Mouse (Mus musculus): ENCODE results near the gene Kcne1l. TPM values are rescaled to one million over a fixed set of nuclear protein-coding genes. Genes with fewer than 3 reads are reported as not detected.

Kcne1l gene
- polyA plus RNA-seq, 1 experiment from 2014 or later = 23.3 TPM

DNA sequence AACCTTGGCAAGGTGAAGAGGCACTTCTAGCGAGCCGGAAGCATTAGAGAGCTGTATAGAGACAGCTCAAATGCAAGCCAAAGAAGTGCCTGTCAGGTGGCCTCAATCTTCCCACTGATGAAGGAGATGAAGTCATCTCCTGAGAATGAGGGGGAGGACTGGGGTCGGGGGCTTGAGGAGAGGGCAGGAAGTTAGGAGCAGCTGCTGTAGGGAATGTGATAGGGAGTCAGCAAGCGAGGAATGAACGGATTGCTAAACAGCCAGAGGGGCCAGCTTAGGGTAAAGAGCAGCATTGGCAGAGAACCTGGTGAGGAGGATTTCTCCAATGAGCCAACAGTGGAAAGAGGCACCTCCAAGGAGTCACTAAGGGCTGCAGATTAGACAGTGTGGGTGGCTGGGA lies 20.2 kb downstream of the Kcne1l start:
- Histone ChIP-seq H3K9me3 (no peaks in the 10 kb centered on the region), H3K4me1 (no peaks in the 10 kb centered on the region), H3K9ac (no peak overlapping the region), H3K4me2 (replicated peaks) (no peak overlapping the region), H3K4me3 (no peak overlapping the region), H3K36me3 (no peaks in the 10 kb centered on the region), H3K27ac (no peak overlapping the region), H3K27me3 (no peaks in the 10 kb centered on the region)
- no peak for ATAC-seq (ENCODE audit: insufficient number of reproducible peaks, insufficient read depth, low FRiP score, low TSS enrichment)
- 39% methylated on average over 5 of the region's 5 CpGs for WGBS

DNA sequence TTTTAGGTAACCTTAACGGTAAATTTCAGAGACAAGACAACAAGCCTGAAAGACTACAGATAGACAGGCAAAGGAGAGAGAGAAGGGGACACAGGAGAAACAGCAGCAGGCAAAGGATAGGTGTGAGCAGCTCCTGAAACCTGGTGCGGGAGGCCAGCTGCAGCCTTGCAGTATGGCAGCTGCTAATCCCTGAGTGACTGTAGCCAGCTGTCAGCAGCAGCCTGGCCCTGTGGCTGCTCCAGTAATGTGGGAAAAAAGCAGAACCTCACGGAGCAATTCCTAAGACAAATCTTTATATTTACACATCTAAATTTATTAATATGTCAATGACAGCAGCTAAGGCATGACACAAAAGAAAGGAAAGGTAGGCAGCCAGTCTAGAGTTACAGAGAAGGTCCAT lies 29.5 kb downstream of the Kcne1l start:
- Histone ChIP-seq H3K36me3 (no peaks in the 10 kb centered on the region), H3K4me3 (no peak overlapping the region), H3K9me3 (no peaks in the 10 kb centered on the region), H3K9ac (no peak overlapping the region), H3K27ac (no peak overlapping the region), H3K4me1 (no peaks in the 10 kb centered on the region), H3K27me3 (peaks cover 8% of the 10 kb centered on the region; the same call in 1 of the 2 replicates), H3K4me2 (replicated peaks) (no peak overlapping the region)
- 63% methylated on average over 3 of the region's 3 CpGs for WGBS
- no peak for ATAC-seq (ENCODE audit: insufficient number of reproducible peaks, insufficient read depth, low FRiP score, low TSS enrichment)

DNA sequence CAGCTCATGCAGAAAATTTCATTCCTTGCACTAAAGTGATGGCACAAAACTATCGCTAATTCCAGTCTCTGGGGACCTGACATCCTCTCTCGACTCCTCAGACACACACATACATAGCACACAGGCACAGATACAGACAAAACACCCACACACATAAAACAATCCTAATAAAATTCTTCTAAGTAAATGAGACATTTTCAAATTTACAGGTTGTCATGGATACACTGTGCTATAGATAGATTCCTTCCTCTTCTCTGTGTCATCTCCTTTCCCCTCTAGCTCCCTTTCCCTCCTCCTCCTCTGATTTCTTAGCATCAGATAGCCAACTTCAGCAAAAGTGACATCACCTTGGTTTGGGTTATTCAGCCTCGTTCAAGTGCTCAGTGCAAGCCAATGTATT lies 30.1 kb downstream of the Kcne1l start:
- Histone ChIP-seq H3K4me2 (replicated peaks) (no peak overlapping the region), H3K9me3 (no peaks in the 10 kb centered on the region), H3K27ac (no peak overlapping the region), H3K9ac (no peak overlapping the region), H3K4me3 (no peak overlapping the region), H3K27me3 (peaks cover 8% of the 10 kb centered on the region; the same call in 1 of the 2 replicates), H3K4me1 (no peaks in the 10 kb centered on the region), H3K36me3 (no peaks in the 10 kb centered on the region)
- 78% methylated on average over 3 of the region's 3 CpGs for WGBS
- ATAC-seq (ENCODE audit: insufficient number of reproducible peaks, insufficient read depth, low FRiP score, low TSS enrichment) = no peak

Other genes with a start within 250 kb of the Kcne1l start
- not detected in 2 replicates for gene Gucy2f, start 109.4 kb downstream of the Kcne1l start, polyA plus RNA-seq (2016; fragmentation: Nextera tagmentation; extraction: Ambion mirVana)
- gene Nxt2, start 79.5 kb downstream of the Kcne1l start, polyA plus RNA-seq (2016; fragmentation: Nextera tagmentation; extraction: Ambion mirVana) = 12.6 and 13.2 TPM in 2 replicates
- gene Acsl4, start 84.2 kb upstream of the Kcne1l start, polyA plus RNA-seq (2016; fragmentation: Nextera tagmentation; extraction: Ambion mirVana) = 11.0 and 12.9 TPM in 2 replicates

Measured in embryonic facial prominence, embryonic 12.5 days (tissue).